Mouse (Mus musculus) lung, embryonic 14.5 days (tissue): ENCODE measurements around the gene 1700029F12Rik. TPM values are rescaled to one million over a fixed set of nuclear protein-coding genes. Genes with fewer than 3 reads are reported as not detected.
A peak's percentile ranks its signal among the peaks of the same experiment; 100 is the strongest.

Source experiments
- ATAC-seq: fragments of 200-750 bp; cut with Nextera tagmentation; 2 replicates; pipeline ENCODE4 v1.8.0; 2017; ENCODE audit warnings: mild to moderate bottlenecking, moderate TSS enrichment, moderate library complexity; ENCODE audit not compliant: insufficient read depth
- DNase-seq: peaks from one replicate; pipeline ENCODE4 v3.0.0-alpha.2; 2015
- H3K27ac ChIP-seq: fragments of 300-500 bp; sonication (generic); 2 replicates; pipeline ENCODE4 v1.5.1; 2014; ENCODE audit warnings: low read depth, mild to moderate bottlenecking, moderate library complexity
- H3K27me3 ChIP-seq: fragments of 300-500 bp; sonication (generic); 2 replicates; pipeline ENCODE4 v1.6.1; 2014; ENCODE audit warnings: low read length, control low read depth; ENCODE audit not compliant: insufficient read depth
- H3K36me3 ChIP-seq: fragments of 300-500 bp; sonication (generic); 2 replicates; pipeline ENCODE4 v1.6.1; 2014; ENCODE audit warnings: control low read depth; ENCODE audit not compliant: insufficient read depth
- H3K4me1 ChIP-seq: fragments of 300-500 bp; sonication (generic); 2 replicates; pipeline ENCODE4 v1.6.1; 2014; ENCODE audit warnings: antibody characterized with exemption, control low read depth; ENCODE audit not compliant: insufficient read depth
- H3K4me2 ChIP-seq: fragments of 300-500 bp; sonication (generic); 2 replicates; pipeline ENCODE4 v1.6.1; 2014; ENCODE audit warnings: mild to moderate bottlenecking
- H3K4me3 ChIP-seq: fragments of 300-500 bp; sonication (generic); 2 replicates; pipeline ENCODE4 v1.5.1; 2014; ENCODE audit warnings: low read depth, low read length
- H3K9ac ChIP-seq: fragments of 300-500 bp; sonication (generic); 2 replicates; pipeline ENCODE4 v1.6.1; 2014
- H3K9me3 ChIP-seq: fragments of 300-500 bp; sonication (generic); 2 replicates; pipeline ENCODE4 v1.6.1; 2016; ENCODE audit warnings: low read depth, low read length, control low read depth
- CTCF ChIP-seq: IDR thresholded peaks from 2 replicates; pipeline ENCODE4 v1.5.1; 2016; ENCODE audit warnings: antibody characterized with exemption, low read depth
- WGBS: fragments of 180-500 bp; shearing (Covaris S2); extraction: QIAGEN DNeasy Blood & Tissue Kit; methylation state at CpG from one replicate; pipeline ENCODE4 v1.1.7; 2014; 5-methylcytosine and 5-hydroxymethylcytosine counted together
- polyA plus RNA-seq: library from polyadenylated mRNA; unstranded; fragments of >200 nt; fragmentation: Nextera tagmentation; extraction: Ambion mirVana; gene quantifications from 2 replicates; pipeline ENCODE4 v1.2.1, GENCODE M21; 2014

1700029F12Rik gene
- polyA plus RNA-seq, 1 experiment from 2014 or later = not detected

DNA sequence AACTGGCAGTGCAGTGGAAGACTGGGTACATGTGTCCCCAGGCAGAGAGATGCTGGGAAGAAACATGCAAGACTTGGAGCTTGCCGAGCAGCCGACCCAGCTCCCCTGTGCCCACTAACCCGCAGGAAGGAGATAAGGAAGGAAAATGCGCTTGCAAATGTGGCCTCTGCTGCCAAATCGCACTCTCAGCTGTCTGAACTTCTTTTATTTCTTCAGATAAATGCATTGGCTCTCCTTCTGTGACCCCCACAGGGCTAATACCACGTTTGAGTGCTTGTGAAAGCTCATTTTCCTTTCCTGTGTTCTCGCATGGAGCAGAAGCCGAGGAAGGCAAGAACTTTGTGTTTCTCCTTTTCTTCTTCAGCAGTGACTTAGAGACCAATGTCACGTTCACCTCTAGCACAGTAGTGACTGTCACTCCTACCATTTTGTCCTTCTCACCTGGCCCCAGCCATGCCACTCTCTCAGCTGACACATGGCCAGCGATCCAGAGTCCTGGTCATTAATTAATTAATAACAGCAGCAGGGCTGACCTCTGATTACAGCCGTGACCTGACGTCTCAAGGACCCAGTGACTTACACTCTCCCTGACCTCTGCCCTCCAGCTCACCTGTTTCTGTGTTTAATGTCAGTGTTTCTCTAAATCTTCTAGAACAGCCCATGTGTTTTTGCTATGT is 48.4 kb downstream of the 1700029F12Rik start:
- no peaks in the 10 kb centered on the region for H3K27me3 ChIP-seq
- H3K9ac ChIP-seq = no peak overlapping the region
- H3K4me1 ChIP-seq = 0 out of 2 replicates have a peak, but pooled peaks cover 6% of the 10 kb centered on the region
- H3K36me3 ChIP-seq = no peaks in the 10 kb centered on the region
- no peak overlapping the region for H3K4me3 ChIP-seq
- no peak overlapping the region for H3K4me2 ChIP-seq
- 35% methylated on average over 12 of the region's 12 CpGs for WGBS
- ATAC-seq (no peak), DNase-seq (no peak)
- no peak for TF ChIP-seq CTCF
- no peak overlapping the region for H3K27ac ChIP-seq
- no peaks in the 10 kb centered on the region for H3K9me3 ChIP-seq

DNA sequence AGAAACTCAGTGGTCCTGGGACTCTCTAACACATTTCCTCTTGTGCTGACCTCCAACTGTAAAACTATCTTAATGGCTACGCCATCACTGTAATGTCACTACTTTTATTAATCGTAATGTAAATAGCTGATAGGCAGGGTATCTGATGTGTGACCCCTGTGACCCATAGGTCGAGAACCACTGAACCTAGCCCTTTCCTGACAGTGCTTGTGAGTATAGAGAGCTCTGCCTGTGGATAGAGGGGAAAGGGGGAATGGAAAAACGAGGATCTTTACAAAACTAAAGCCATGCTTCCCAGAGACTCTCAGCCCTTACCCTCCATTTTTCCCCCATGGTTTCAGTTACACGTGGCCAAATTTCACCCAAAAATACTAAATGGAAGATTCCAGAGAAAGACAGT is 49.5 kb downstream of the 1700029F12Rik start:
- Histone ChIP-seq H3K27me3 (no peaks in the 10 kb centered on the region), H3K4me2 (no peak overlapping the region), H3K4me3 (no peak overlapping the region), H3K4me1 (0 out of 2 replicates have a peak, but pooled peaks cover 6% of the 10 kb centered on the region), H3K9me3 (no peaks in the 10 kb centered on the region), H3K9ac (no peak overlapping the region), H3K27ac (no peak overlapping the region), H3K36me3 (no peaks in the 10 kb centered on the region)
- DNase-seq (no peak), ATAC-seq (no peak)
- 71% methylated on average over 5 of the region's 5 CpGs for WGBS
- TF ChIP-seq CTCF = no peak

DNA sequence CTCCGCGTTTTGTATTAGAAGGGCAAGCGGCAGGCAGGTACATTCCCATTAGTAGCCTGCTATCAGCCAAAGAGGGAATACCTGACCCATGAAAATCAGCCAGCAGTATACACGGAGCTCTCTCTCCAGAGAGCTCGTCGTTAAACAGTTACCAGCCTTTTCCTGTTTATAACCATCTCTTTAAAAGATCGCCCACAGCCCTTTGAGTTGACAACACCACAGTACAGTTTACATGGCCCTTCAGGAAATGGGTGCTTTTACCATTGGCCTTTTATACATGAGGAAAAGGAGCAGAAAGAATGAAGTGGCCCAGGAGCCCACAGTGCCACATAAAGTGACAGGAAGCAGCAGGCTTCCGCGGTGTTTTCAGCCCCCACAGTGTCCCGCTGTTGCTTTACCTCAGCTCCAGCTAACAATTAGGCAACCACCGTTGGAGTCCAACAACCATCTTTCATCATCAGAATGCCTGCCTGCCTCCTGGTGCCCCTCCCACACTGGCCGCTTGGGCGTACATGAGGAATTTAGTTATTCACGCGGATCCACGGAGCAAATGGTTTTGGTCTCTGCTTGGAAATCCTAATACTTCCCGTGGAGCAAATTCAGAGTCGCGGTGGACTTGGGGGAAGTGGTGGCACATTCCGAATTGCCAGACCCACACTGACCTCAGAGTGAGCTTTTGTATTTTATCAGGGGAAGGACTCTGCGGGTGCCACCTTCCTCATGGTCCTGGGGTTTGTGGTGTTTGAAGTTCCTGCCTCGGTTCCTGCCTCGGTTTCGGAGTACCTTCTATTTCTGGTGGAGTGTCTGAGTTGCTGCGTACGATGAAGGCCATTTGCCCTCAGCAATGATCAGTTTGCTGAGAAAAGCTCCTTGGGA is 50.7 kb downstream of the 1700029F12Rik start:
- DNase-seq (no peak), ATAC-seq (no peak)
- Histone ChIP-seq H3K36me3 (no peaks in the 10 kb centered on the region), H3K27ac (no peak overlapping the region), H3K27me3 (no peaks in the 10 kb centered on the region), H3K4me1 (0 out of 2 replicates have a peak, but pooled peaks cover 6% of the 10 kb centered on the region), H3K4me2 (peak overlapping the region; percentile 29), H3K9me3 (no peaks in the 10 kb centered on the region), H3K9ac (no peak overlapping the region), H3K4me3 (no peak overlapping the region)
- 46% methylated on average over 26 of the region's 26 CpGs for WGBS
- TF ChIP-seq CTCF = no peak

DNA sequence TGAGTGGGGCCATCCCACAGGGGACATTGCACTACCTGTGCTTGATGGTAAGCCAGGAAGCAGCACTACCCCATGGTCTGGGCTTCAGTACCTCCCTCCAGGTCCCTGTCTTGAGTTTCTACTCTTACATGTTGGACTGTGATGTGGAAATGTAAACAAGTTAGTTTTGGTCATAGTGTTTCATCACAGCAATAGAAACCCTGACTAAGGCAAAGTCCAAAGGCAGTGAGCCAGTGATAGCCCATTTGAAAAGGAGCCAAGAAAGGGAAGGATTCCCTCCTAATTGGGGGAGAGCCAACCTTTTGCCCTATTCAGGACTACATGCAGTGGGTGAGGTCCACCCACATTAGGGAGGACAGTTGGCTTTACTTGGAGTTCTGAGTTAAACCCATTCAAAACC is 53.6 kb downstream of the 1700029F12Rik start:
- 0 out of 2 replicates have a peak, but pooled peaks cover 6% of the 10 kb centered on the region for H3K4me1 ChIP-seq
- ATAC-seq = no peak
- H3K9ac ChIP-seq = no peak overlapping the region
- no peak overlapping the region for H3K4me2 ChIP-seq
- H3K9me3 ChIP-seq = no peaks in the 10 kb centered on the region
- no peak for TF ChIP-seq CTCF
- H3K27me3 ChIP-seq = no peaks in the 10 kb centered on the region
- no peak for DNase-seq
- no peak overlapping the region for H3K27ac ChIP-seq
- no peaks in the 10 kb centered on the region for H3K36me3 ChIP-seq
- H3K4me3 ChIP-seq = no peak overlapping the region

DNA sequence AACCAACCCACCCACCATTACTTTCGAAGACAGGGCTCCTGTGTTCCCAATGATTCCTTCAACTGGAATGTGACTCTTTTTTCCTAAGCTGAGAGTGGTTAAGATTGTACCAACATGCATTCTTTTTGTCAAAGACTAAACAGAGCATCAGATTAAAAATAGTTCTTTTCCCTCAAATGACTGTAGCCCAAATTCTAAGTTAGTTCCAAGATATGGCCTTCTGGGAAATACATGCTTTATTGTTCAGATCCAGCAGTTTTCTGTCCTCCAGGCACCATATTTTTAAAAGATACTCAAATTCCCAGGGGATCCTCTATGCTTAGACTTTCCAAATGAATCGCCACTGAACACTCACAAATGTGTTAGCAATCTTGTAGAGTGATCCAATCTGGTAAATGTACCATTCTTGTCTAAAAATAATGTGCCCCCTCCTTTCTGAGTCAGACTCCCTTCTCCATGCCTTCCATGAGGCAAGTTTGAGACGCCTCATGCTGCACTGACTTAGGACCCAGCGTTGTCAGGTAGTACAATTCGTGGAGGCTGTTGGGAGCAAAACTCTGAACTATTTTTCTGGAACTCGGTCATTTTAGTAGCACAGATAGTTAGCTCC is 57.1 kb downstream of the 1700029F12Rik start:
- H3K27ac ChIP-seq = no peak overlapping the region
- DNase-seq (no peak), ATAC-seq (no peak)
- WGBS = 83% methylated on average over 6 of the region's 6 CpGs
- H3K9me3 ChIP-seq = no peaks in the 10 kb centered on the region
- no peak overlapping the region for H3K4me2 ChIP-seq
- no peaks in the 10 kb centered on the region for H3K4me1 ChIP-seq
- no peak for TF ChIP-seq CTCF
- H3K27me3 ChIP-seq = no peaks in the 10 kb centered on the region
- H3K36me3 ChIP-seq = no peaks in the 10 kb centered on the region
- no peak overlapping the region for H3K4me3 ChIP-seq
- H3K9ac ChIP-seq = no peak overlapping the region

DNA sequence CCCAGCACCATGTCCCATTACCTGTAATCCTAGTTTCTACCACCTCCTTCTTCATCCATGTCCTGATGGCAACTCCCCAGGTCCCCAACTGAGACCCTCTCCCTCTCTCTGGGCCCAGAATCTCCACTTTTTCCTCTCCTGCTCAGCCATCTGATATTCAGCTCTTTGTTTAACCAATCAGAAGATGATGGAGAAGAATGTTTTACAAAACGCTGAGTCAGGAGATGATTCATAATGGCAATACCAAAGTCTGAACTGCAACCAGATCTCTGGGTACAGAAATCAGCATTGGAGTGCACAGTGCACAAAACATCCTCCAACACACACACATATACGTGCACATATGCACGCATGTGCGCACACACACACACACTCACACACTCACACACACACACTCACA is 60.8 kb downstream of the 1700029F12Rik start:
- no peak for TF ChIP-seq CTCF
- no peaks in the 10 kb centered on the region for H3K9me3 ChIP-seq
- DNase-seq (no peak), ATAC-seq (no peak)
- no peak overlapping the region for H3K27ac ChIP-seq
- H3K36me3 ChIP-seq = no peaks in the 10 kb centered on the region
- no peaks in the 10 kb centered on the region for H3K4me1 ChIP-seq
- no peaks in the 10 kb centered on the region for H3K27me3 ChIP-seq
- no peak overlapping the region for H3K4me2 ChIP-seq
- no peak overlapping the region for H3K9ac ChIP-seq
- H3K4me3 ChIP-seq = no peak overlapping the region
- 87% methylated on average over 4 of the region's 4 CpGs for WGBS

Other genes with a start within 250 kb of the 1700029F12Rik start
- 0.13 and 0.27 TPM in 2 replicates for gene Gcnt4, start 109.7 kb downstream of the 1700029F12Rik start, polyA plus RNA-seq
- 2.9 and 3.7 TPM in 2 replicates for gene Fam169a, start 32.9 kb upstream of the 1700029F12Rik start, polyA plus RNA-seq
- gene Gm6169, start 64.9 kb upstream of the 1700029F12Rik start, polyA plus RNA-seq = 3.1 and 4.6 TPM in 2 replicates
- 28.2 and 29.2 TPM in 2 replicates for gene Gfm2, start 103.6 kb upstream of the 1700029F12Rik start, polyA plus RNA-seq
- gene Nsa2, start 103.6 kb upstream of the 1700029F12Rik start, polyA plus RNA-seq = 71.5 and 72.8 TPM in 2 replicates
- 22.9 and 26.4 TPM in 2 replicates for gene Hexb, start 164.0 kb upstream of the 1700029F12Rik start, polyA plus RNA-seq
- 14.0 and 14.1 TPM in 2 replicates for gene Enc1, start 206.7 kb upstream of the 1700029F12Rik start, polyA plus RNA-seq